Mouse (Mus musculus) heart, postnatal 10 days (tissue): Measurements from ENCODE around the gene Gm20671. TPM values are rescaled to one million over a fixed set of nuclear protein-coding genes. Genes with fewer than 3 reads are reported as not detected.
"Not testable (repeated sequence)": the region's sequence is repeated elsewhere in the genome, so short reads cannot be mapped to it uniquely, and the experiment has no call there.

Source experiments
- DNase-seq, 2 experiments: peaks; one replicate each; pipeline ENCODE4 v3.0.0; 2021
- intact Hi-C: fragments of 180-260 bp; cut with DNase I; formaldehyde crosslinking; loops from one replicate; pipeline ENCODE4 v1.15.1; 2025
- total RNA-seq, 2 experiments: library from RNA; stranded (reverse); gene quantifications; 2 replicates each; pipeline ENCODE4 v1.2.3; 2021

Gm20671 gene
- total RNA-seq, result under 1 TPM in 1 of 2 experiments, not detected in 1; 0.37 TPM

- intact Hi-C loops, result no loop called here
- DNase-seq, result no peak
Measured at GRCm38 (mm10) chr5:32827009-32827408, at the start of gene Gm20671. TSS of gene Gm20671 (minus strand) at chr5:32827109.

- DNase-seq, result no peak
- intact Hi-C loops, result no loop called here
Measured at GRCm38 (mm10) chr5:32872346-32872745, 45.4 kb upstream of the Gm20671 start.

- intact Hi-C loops, result no loop called here
- DNase-seq, result no peak
Measured at GRCm38 (mm10) chr5:32869389-32870024, 42.6 kb upstream of the Gm20671 start.

- intact Hi-C loops, result loop anchor here (5.0 kb wide), 1 partner anchor 154 kb away; the partner anchor contains the start of gene Ywhah
- peak; percentile 95 for DNase-seq
Measured at GRCm38 (mm10) chr5:32863253-32864228, 36.6 kb upstream of the Gm20671 start, which contains the start of gene Depdc5. TSS of gene Depdc5 (plus strand) at chr5:32863701.

GRCm38 (mm10) chr5:32862469-32863132, 35.7 kb upstream of the Gm20671 start:
- intact Hi-C loops, result loop anchor here (5.0 kb wide), 1 partner anchor 155 kb away; the partner anchor contains the start of gene Ywhah
- DNase-seq, result no peak

- intact Hi-C loops, result loop anchor here (5.0 kb wide), 1 partner anchor 156 kb away; the partner anchor contains the start of gene Ywhah
- DNase-seq, result no peak
Measured at GRCm38 (mm10) chr5:32861082-32861481, 34.2 kb upstream of the Gm20671 start.

GRCm38 (mm10) chr5:32857781-32858220, 30.9 kb upstream of the Gm20671 start:
- peak; percentile 46 to 65 for DNase-seq
- intact Hi-C loops, result no loop called here

GRCm38 (mm10) chr5:32855274-32855673, 28.4 kb upstream of the Gm20671 start:
- intact Hi-C loops, DNase-seq: not testable (repeated sequence)

GRCm38 (mm10) chr5:32854818-32855217, 27.9 kb upstream of the Gm20671 start:
- intact Hi-C loops, result no loop called here
- DNase-seq, result no peak

- intact Hi-C loops, result no loop called here
- DNase-seq, result peak; percentile 99 to 100
Measured at GRCm38 (mm10) chr5:32853731-32854507, 27.0 kb upstream of the Gm20671 start, which contains the start of gene Prr14l. TSS of gene Prr14l (minus strand) at chr5:32854256.

GRCm38 (mm10) chr5:32852026-32852425, 25.1 kb upstream of the Gm20671 start:
- no peak for DNase-seq
- intact Hi-C loops, result no loop called here

GRCm38 (mm10) chr5:32849580-32849979, 22.7 kb upstream of the Gm20671 start:
- DNase-seq, intact Hi-C loops: not testable (repeated sequence)

GRCm38 (mm10) chr5:32849178-32849577, 22.3 kb upstream of the Gm20671 start:
- intact Hi-C loops, result no loop called here
- no peak for DNase-seq

- intact Hi-C loops, result no loop called here
- DNase-seq, result no peak
Measured at GRCm38 (mm10) chr5:32840029-32840428, 13.1 kb upstream of the Gm20671 start.

- no peak for DNase-seq
- intact Hi-C loops, result no loop called here
Measured at GRCm38 (mm10) chr5:32836976-32837375, 10.1 kb upstream of the Gm20671 start.

- no peak for DNase-seq
- intact Hi-C loops, result no loop called here
Measured at GRCm38 (mm10) chr5:32834497-32834896, 7.6 kb upstream of the Gm20671 start.

- intact Hi-C loops, result no loop called here
- no peak for DNase-seq
Measured at GRCm38 (mm10) chr5:32830054-32830453, 3.1 kb upstream of the Gm20671 start.

GRCm38 (mm10) chr5:32828766-32829165, 1.9 kb upstream of the Gm20671 start:
- DNase-seq, intact Hi-C loops: not testable (repeated sequence)

GRCm38 (mm10) chr5:32820471-32820870, 6.4 kb downstream of the Gm20671 start:
- intact Hi-C loops, result no loop called here
- no peak for DNase-seq

GRCm38 (mm10) chr5:32815396-32815795, 11.5 kb downstream of the Gm20671 start:
- intact Hi-C loops, result no loop called here
- DNase-seq, result no peak
